In the genomic region with DNA sequence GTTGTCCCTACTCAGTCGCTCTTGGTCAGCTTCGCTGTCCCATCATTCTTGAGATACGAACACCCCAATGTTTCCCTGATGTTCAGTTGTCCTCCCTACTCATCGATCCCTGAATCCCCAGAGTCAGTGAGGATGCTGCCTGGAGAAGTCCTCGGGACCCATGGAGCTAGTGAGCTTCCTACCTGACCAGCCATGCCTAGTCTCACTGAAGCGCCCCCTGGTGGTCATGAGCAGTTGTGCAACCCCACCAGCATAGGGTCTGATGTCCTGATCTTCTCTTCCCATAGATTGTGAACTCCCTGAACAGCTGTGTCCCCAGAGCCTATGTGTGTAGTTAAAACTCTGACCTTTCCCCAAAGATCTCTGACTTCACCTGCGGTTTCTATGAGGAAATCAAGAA, we compare ENCODE assay signal across 8 mouse cellular contexts. TPM values are rescaled to one million over a fixed set of nuclear protein-coding genes. Genes with fewer than 3 reads are reported as not detected.
DNase-seq lines count a peak whose midpoint lies in the region; ATAC-seq lines count a peak whose summit lies in the region.

No protein-coding gene starts in this region.

- 0 out of 2 replicates have a peak, but pooled peaks cover 3% of the 10 kb centered on the region for H3K4me1 ChIP-seq in hindbrain, embryonic 10.5 days (replicated peaks)
- H3K4me1 ChIP-seq in hindbrain, embryonic 16.5 days (ENCODE audit: control insufficient read depth, insufficient read depth, low read depth, low read length) = no peaks in the 10 kb centered on the region; the same call in 1 of the 2 replicates

- H3K36me3 ChIP-seq in hindbrain, embryonic 10.5 days = no peaks in the 10 kb centered on the region
- H3K36me3 ChIP-seq in hindbrain, embryonic 16.5 days (ENCODE audit: control insufficient read depth, insufficient read depth, low read length) = no peaks in the 10 kb centered on the region

- no peaks in the 10 kb centered on the region for H3K27me3 ChIP-seq in hindbrain, embryonic 10.5 days (ENCODE audit: insufficient read depth, poor library complexity, severe bottlenecking)
- H3K27me3 ChIP-seq in hindbrain, embryonic 16.5 days (replicated peaks; ENCODE audit: control insufficient read depth, insufficient read depth, low read length) = no peaks in the 10 kb centered on the region

- no peak overlapping the region for H3K27ac ChIP-seq in hindbrain, embryonic 10.5 days
- H3K27ac ChIP-seq in hindbrain, embryonic 16.5 days (ENCODE audit: low read depth, low read length) = no peak overlapping the region

- no peak overlapping the region for H3K4me3 ChIP-seq in hindbrain, embryonic 10.5 days
- no peak overlapping the region for H3K4me3 ChIP-seq in hindbrain, embryonic 16.5 days (ENCODE audit: low read length)

- DNase-seq in hindbrain, embryonic 10.5 days (ENCODE audit: low spot score) = peak; percentile 39
- DNase-seq in B cell, adult 2 months = peak; percentile 28 to 39
- DNase-seq in ZHBTc4 (ENCODE audit: low read depth, low spot score) (peak; percentile 47), adipocyte (ENCODE audit: low spot score) (no peak)
- peak; percentile 27 for DNase-seq in embryo, embryonic 11 days
- DNase-seq in layer of hippocampus, adult 18-20 months (ENCODE audit: low spot score in 2 of 2) = no peak

- WGBS in hindbrain, embryonic 10.5 days = 63% methylated on average over 7 of the region's 7 CpGs
- 64% methylated on average over 7 of the region's 7 CpGs for WGBS in hindbrain, embryonic 16.5 days

- no peak for ATAC-seq in hindbrain, embryonic 16.5 days
- peak; percentile 70; the same call in 1 of the 2 replicates for ATAC-seq in megakaryocyte-erythroid progenitor cell, adult 5-6 weeks (replicated peaks; ENCODE audit: low FRiP score, low TSS enrichment, poor library complexity, severe bottlenecking)

- H3K9me3 ChIP-seq in hindbrain, embryonic 10.5 days = no peaks in the 10 kb centered on the region
- no peaks in the 10 kb centered on the region for H3K9me3 ChIP-seq in hindbrain, embryonic 16.5 days (ENCODE audit: control insufficient read depth, low read length)

- H3K9ac ChIP-seq in hindbrain, embryonic 16.5 days (ENCODE audit: low read depth, low read length) = no peak overlapping the region

- no peak overlapping the region for H3K4me2 ChIP-seq in hindbrain, embryonic 16.5 days (ENCODE audit: low read length)

RNA-seq across cellular contexts. Expression of a gene that starts 47.9 kb away (rescaled TPM):
- 2.9 and 3.7 TPM in 2 replicates for polyA plus RNA-seq in hindbrain, embryonic 10.5 days (2016; fragmentation: Nextera tagmentation; extraction: Ambion mirVana)
- polyA plus RNA-seq in hindbrain, embryonic 16.5 days (2015; fragmentation: Nextera tagmentation; extraction: Ambion mirVana) = 3.7 and 4.3 TPM in 2 replicates
- not detected in 2 replicates for total RNA-seq in megakaryocyte-erythroid progenitor cell, adult 5-6 weeks (2014; fragmentation: Nextera tagmentation)
- total RNA-seq in megakaryocyte-erythroid progenitor cell, adult 5-6 weeks (2017) = not detected in 2 replicates
- 1 to 10 TPM; 1.6 to 2.0 TPM for total RNA-seq in layer of hippocampus, adult 18-20 months (2021)

Comparison
In these comparisons a context has a peak if more than half of its experiments do, and no peak if none do; other contexts are left out.
1. DNase-seq: peak in hindbrain, embryonic 10.5 days (single experiment), B cell, adult 2 months (2 of 2), ZHBTc4 (single experiment) and embryo, embryonic 11 days (single experiment); none in layer of hippocampus, adult 18-20 months (0 of 2) and adipocyte (single experiment).